Mouse (Mus musculus): ENCODE results near the gene Htra1.
A peak's percentile ranks its signal among the peaks of the same experiment; 100 is the strongest.

The Htra1 gene

DNA sequence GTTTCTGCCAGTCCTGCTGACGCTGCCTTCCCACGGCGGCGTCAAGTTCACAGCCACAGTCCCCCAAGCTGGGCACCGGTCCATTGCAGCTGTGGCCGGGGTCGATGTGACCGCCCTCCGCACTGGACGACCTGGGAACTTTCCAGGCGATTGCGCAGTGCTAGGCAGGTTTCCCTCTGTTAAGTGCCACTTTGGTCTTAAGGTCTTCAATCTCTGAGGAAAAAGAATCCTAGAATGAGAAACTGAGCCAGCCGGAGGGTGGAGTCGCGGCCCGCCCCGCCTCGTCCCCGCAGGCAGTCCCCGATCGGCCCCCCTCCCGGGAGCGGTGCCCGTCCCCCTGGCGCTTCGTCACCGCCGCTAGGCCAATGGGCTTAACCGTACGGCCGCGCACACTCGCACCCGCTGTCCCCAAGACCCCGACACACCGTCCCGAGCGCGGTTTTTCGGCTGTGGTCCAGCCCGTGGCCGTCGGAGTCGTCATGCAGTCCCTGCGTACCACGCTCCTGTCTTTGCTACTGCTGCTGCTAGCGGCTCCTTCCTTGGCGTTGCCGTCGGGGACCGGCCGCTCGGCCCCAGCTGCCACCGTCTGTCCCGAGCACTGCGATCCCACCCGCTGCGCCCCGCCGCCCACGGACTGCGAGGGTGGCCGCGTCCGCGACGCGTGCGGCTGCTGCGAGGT is at the start of gene Htra1:
Gene Htra1 (plus strand): TSS at position 319 of the 679 bp plus-strand sequence.
- DNase-seq = peak; percentile 78

DNA sequence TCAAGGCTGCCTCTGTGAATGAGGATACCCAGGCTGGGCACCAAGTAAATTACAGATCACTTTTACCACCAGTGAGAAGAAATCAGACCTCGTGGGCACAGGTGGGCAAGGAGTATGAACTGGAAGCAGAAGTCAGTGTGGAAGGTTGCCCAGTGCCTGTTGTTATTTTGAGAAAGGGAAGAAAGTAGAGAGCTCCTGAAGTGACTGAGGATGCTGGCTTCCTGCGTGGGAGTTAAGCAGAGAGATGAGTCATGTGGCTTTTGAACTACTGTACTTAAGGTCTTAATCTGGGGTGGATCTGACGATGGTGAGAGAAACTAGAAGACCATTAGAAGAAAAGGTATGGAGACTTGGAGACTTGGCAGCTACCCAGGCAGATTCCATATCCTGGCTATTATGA is 49.7 kb upstream of the Htra1 start:
- DNase-seq = no peak

DNA sequence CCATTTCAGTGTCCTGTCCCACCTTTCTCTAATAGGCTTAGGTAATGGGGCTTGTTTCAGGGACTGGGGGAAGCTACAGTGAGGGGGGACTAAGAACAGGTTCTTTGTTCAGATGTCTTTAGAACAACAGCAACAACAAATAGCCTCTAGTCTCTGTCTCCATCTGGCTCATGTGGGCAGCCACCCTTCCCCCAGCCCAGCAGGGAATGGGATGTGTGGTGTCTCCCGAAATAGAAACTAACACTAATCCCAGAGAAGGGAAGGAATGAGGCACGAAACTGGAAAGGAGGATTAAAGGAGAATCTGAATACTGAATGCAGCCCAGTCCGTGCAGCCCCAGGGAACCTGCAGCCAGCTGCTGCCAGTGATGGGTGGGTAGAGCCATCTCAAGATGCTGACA is 48.0 kb upstream of the Htra1 start:
- no peak for DNase-seq

DNA sequence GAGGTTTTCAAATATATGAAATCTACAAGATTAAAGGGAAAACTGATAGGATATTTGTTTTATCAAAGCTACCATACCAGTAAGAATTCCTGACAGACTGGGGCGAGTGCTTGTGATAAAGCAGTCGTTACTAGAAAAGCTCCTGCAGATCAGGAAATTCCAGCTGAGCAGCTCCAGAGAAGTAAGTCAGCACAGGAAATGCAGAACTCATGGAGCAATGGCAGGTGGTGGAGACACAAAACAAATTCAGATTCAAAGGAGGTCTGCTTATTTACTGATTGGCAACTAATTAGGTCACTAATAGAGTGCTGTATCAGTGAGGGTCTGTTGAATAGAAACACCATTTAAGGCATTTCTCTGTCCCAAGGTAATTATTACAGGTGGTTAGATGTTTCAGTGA is 45.0 kb upstream of the Htra1 start:
- no peak for DNase-seq

DNA sequence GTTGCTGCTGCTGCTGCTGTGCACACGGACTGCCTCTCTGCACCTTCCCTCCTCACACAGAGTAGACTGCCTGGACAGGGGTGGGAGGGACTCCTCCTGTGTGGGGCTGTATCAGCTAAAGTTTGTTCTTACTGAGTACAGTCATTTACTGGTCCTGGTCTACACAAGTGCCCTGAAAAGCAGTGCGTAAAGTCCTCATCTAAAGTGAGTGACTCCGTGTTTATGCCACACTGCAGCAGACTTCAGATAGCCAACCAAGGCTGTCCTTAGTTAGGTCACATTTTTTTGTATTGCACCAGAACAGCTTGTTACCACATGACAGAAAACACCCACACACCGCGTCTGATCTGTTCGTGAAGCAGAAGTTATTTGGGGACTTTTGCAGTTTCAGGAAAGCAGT is 42.9 kb upstream of the Htra1 start:
- DNase-seq = peak; percentile 26

DNA sequence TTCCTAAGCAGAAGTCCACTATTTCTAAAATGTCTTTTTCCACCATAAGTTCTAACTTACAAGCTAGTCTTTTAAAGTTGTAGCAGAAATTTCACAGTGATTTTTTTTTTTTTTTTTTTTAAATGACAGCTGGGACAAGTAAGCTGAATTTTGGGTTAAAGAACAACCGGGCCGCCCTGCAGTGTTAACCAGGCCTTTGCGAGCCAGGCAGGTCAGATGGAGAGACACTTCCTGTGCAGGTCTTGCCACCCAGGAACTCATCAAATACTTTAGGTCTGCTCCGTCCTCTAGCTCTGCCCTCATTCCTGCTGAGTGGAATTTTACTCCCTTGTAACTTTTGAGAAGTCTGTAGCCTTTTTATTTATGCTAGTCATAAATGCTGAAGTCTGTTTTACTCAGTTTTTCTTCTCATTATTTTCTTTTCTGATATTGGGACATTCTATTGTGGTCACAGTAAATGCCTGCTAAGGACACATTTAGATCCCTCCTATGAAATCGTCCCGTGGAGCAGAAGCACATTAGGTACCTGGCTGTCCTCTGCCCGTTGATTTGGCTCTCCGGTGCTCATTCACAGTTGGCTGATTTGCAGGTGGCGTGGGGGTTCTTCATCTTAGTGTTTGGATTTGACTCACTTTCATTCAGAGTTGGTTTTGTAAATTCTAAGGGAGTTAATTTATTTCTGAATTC is 40.8 kb upstream of the Htra1 start:
- peak; percentile 54 for DNase-seq

DNA sequence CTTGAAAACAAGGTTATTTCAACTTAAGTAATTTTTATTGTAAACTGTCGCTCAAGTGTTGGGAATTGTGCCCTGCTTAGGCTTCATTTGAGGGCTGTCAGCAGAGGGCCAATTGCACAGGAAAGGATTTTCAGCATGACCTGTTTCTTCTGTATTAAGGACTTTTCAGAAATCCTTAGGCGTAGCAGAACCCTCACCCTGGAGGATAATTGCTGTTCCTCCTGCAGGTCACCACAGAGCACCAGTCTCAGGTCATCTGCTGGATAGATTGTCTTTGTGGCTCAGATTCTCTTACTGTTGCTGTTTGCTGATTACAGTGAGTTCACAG is 40.3 kb upstream of the Htra1 start:
- DNase-seq = no peak

DNA sequence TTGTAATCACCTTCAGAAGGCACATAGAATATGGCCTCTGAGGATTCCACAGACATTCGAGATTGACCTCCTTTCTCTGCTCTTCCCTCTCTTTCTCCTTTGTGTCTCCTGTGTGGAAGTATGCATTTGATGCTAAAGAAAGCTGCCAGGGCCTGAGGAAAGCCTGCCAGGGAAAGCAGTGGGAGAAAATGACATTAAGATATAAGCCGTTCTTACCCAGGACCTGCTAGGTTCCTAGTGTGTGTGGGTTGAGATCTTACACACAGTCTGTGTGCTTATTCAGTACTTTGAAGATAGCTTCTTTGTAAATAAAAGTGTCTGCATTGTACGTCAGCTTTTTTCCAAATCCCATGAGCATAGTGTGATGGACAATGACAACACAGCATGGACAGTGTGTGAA is 39.8 kb upstream of the Htra1 start:
- no peak for DNase-seq

DNA sequence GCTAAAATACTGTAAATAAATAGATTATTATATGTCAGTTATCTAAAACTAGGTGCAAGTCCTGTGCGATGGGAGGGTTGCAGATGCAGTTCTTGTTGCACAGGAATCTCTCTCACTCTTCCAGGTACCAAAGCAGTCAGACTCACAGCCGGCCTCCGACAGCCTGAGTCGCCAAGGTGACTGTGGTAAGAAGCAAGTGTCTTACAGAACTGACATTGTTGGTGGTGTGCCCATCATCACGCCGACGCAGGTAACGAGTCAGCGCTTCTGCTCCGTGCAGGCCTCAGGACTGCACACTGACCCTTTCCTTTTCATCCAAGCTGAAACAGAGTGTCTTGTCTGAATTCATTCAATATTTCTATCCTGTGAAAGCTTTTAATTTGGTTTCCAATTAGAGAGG is 38.7 kb upstream of the Htra1 start:
- no peak for DNase-seq

DNA sequence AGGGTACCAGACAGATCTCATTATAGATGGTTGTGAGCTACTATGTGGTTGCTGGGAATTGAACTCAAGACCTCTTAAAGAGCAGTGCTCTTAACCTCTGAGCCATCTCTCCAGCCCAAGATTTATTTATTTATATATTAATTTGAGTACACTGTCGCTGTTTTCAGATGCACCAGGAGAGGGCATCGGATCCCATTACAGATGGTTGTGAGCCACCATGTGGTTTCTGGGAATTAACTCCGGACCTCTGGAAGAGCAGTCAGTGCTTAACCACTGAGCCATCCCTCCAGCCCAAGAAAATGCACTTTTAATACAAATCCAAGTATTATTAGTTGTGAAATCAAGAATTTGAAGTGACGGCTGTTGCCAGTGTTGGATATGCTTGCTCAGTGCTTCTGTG is 37.5 kb upstream of the Htra1 start:
- DNase-seq = no peak

DNA sequence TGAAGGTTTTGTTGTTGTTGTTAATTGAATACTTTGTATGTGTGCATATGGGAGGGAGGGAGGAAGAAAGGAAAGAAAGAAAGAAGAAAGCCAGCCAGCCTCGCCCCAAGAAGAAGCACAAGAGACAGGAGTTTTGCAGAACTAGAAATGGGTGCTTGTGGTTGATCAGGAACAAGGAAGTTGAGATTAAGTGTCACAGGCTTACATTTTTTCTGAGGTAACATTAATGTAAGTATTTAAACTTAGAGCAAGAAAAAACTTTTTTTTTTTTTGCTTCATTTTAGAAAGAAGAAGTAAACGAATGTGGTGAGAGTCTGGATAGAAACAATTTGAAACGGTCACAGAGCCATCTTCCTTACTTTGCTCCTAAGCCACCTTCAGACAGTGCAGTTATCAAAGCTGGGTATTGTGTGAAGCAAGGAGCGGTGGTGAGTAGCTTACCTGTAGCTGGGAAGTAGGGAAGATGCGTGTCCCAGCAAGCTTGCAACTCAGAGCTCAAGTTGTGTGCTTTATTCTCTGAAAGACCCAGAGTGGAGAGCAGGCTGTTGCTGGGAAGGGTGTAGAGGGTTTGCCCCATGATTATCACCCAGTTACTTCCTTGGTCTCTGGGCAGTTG is 35.6 kb upstream of the Htra1 start:
- DNase-seq = no peak

DNA sequence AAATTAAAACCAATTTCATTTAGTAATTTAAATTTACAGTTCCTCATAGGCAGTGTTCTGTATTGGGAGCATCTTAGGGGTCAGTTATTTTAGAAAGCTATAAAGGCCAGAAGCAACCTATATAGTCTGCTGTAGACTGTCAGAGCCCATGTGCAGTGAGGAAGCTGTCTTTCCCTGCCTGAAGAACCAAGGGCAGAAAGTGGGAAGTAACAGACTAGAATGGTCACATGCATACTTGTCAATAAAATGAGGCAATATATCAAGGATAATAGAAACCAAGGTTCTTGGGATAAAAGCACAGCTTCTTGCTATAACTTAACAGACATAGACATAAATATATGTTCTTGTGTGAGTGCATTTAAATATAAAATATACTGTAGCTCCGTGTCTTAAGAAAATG is 33.0 kb upstream of the Htra1 start:
- DNase-seq = no peak

DNA sequence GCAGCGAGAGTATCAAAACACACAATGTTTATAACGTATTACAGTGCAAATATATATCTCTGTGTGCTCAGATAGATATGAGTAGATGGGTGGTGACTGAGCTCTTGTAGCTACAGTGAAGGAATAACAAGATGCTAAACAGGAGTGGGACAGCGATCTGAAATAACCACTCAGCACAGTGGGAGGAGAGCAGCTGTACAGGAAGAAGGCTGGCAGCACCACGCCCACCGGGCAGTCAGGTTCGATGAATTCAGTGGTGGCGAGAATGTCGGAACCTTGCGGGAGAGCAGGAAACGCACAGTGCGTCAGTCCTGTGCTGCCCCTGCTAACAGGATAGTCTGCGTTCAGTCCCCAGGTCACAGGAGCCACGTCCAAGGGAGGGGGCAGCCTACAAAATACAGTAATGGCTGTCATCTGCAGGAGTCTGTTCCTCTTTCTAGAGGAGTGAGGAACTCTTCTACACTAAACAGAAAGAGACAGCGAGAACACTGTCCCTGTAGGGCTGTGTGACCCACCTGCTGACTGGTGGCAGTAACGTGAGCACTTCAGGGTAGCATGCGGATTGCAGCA is 32.3 kb upstream of the Htra1 start:
- DNase-seq = no peak

DNA sequence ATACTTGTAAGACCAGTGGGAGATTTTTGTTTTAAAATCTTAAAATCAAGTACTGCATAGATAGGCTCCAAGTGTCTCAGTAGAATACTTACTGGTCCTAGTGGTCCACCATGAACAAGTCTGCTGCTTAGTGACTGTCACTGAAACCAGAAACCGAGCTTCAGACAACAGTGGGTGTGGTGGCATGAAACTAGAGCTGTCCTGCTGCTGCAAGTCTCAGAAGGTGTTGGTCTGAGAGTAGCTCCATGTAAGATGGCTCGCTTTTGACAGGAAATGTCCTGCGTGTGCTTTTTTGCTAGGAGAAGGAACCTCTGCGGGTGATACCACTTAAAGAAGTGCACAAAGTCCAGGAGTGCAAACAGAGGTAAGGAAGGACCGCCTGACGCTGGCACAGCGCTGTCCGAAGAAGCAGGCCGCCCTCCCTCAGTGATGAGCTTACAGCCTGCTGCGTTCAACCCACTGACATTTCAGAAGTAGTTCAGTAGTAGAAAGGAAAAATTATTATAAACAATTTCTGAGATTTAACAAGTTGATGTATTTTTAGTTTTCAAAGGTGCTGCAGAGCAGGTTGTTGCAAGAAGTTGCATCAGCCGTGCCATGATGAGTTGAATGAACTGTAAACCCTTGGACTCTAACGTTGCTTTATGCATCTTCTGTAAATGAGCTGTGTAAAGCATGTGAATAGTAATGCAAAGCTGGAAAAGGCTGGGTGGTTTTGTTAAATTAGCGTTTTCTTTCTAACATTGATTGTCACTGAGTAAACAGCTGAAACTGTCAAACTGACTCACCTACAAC is 31.1 kb upstream of the Htra1 start:
- DNase-seq = no peak

DNA sequence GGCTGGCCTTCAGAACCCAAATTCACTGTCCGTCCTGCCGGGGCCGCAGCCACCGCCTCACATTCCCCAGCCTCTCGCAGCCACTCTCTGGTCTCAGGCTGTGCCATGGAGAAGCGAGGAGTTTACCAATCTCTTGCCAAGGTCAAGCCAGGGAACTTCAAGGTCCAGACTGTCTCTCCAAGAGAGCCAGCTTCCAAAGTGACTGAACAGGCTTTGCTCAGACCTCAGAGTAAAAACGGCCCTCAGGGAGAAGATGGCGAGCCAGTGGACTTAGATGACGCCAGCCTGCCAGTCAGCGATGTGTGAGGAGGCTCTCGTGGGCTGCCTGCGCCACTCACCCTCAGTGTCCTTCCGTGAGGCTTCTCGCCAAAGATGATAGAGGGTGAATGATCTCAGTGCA is 25.1 kb upstream of the Htra1 start:
- DNase-seq = no peak

DNA sequence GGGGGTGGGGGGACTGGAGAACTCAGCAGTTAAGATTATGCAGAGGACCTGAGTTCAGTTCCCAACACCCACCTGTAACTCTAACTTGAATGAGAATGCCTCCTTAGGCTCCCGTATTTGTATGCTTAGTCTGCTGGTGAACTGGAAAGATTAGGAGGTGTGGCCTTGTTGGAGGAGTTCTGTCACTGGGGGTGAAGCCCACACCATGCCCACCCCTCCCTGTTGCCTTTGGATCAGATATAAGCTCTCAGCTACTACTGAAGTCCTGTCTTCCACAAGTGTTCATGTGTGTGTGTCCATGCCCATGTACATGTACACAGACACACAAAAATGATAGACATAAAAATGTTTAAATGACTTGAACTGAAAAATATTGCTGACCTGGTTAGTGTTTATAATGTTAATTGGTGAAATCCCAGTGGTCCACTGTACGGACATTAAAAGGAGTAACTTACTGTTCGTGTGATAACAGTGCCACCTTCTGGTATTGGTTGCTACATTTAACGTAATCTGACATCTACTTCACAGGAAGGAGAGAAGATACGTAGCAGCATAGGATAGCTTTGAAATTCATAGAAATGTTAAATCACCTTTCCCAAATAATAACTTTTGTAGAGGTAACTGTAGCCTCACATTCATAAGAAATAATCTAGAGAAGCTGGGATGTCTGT is 21.1 kb upstream of the Htra1 start:
- DNase-seq = no peak

DNA sequence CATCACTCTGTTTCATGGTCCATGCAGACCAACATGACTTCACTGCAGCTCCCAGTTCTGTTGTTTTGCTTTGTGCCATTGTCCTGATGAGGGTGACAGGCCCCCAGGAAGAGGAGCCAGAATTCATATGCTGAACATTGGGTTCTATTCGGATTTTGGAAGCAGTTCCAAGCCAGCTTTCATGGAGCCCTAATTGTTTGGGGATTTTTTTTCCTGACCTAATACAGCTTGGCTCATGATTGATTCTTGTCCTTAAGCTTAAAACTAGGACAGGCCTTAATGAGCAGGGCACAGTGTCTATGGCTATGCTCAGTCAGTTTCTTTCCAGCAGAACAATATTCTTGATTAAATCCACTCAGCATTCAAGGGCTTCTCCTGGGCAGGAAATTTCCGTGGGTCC is 17.7 kb upstream of the Htra1 start:
- DNase-seq = no peak

DNA sequence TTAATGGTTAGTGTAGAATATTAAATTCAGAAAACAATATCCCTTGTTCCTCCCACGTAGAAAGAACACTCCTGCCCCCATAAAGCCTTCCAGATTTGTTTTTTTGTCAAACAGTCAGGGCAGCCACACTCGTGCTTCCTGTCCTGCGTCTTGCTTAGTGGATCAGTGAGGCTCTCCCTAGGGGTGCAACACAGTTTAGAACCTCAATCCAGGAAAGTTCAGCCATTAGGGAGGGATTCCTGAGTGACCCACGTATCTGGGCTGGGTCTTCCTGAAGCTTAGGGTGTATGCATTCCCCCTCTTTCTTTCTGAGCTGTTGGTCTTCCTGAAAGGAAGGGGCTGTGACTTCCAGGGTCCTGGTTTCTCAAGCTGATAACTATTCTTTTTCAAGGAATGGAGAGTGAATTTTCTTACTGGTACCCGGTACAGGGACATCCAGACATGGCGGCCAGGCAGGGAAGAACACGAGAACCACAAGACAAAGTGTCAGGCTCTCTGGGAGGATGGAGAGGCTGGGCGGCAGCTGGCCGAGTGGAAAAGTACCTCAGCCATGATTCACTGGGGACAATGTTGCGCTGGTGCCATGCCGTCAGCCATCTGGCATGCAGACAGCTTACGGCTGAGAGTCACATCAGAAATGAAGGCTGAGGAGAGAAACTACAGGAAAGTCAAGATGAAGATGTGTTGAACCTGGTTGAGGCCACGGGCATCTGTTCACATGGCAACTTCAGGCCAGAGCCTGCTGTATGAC is 12.8 kb upstream of the Htra1 start:
- no peak for DNase-seq

DNA sequence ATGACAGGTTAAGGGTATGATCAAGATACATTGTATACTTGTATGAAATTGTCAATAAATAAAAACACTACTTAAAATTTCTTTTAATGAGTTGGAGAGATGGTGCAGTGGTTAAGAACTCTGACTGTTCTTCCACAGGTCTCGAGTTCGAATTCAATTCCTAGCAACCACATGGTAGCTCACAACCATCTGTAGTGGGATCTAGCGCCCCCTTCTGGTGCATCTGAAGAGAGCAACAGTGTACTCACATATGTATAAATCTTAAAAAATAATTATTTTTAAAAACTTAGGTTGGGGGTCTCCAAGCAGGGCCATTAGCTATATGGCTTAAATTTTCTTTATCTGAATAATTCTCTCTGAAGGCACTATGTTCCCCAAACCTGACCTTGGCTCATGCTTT is 5.5 kb upstream of the Htra1 start:
- no peak for DNase-seq

DNA sequence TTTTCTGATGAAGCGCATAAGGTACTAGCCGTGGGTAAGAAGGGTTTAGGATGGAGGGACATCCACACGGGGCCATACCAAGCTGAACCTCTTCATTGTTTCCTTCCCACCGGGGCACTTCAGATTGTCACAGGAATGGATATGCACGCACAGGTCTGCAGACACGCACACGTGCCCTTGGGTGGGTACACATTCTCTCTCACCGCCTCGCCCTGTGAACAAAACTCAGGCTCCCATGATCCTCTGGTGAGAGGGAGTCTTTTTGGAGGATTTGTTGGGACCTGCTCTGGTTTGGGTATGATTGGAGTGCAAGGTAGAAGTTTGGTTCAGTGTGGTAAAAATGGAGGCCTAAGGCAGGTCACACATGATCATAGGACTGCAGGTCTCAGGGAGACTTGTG is 3.0 kb upstream of the Htra1 start:
- DNase-seq = no peak

DNA sequence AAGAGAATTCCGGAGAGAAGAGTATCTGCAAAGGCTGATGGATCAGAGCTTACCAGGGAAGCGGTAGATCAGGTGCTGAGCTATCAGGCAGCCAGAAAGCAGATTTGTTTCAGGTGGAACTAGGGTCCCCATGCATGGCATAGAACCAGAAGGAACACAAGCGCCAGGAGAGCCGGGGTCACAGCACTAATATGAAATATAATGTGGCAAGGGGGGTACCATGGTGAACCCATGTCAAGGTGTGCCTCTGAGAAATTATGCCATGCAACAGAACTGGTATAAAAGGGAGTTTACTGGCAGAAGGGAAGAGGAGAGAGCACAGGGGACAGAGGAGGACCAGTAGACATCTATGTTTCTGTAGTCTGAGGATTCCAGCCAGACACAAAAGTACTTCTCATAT is 1.3 kb upstream of the Htra1 start:
- DNase-seq = no peak

DNA sequence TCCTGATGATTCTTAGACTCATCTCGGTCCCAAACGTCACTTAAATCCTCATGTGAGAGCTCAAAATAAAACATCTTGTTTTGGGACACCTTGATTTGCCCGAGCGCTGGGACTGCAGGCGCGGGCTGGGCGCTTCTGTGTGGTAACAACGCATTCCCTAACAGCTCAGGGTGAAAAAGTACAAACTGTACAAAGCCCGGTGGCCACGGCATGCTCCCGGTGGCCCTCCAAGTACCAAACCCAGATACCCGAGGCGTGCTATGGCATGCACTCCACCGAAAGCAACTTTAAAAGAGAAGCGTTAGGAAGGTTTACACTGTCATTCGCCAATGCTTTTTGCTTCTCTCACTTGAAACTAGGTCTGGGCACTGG is 504 bp upstream of the Htra1 start:
- no peak for DNase-seq

Data from kidney, adult 18-20 months (tissue).